Mouse (Mus musculus) adrenal gland, adult 18-20 months (tissue): ENCODE data around the gene Olfr566. TPM values are rescaled to one million over a fixed set of nuclear protein-coding genes. Genes with fewer than 3 reads are reported as not detected.

Experiments used
- DNase-seq, 2 experiments: peaks; one replicate each; pipeline ENCODE4 v3.0.0; 2021 to 2022; ENCODE audit warnings: low spot score in 2 of 2
- long read RNA-seq, 2 experiments: library from polyadenylated mRNA; stranded (forward); transcript quantifications; one replicate each; pipeline ENCODE4 v2.0.0; 2021
- total RNA-seq, 2 experiments: library from RNA; stranded (reverse); gene quantifications; 1 replicate in 1 of 2; 2 replicates in 1 of 2; pipeline ENCODE4 v1.2.3; 2021

Gene Olfr566
- not detected for total RNA-seq
- long read RNA-seq, experiment 1: 0 reads
- long read RNA-seq, experiment 2: 0 reads

- DNase-seq: no peak
Observed at GRCm38 (mm10) chr7:102858665-102859064, at the start of gene Olfr566. Gene Olfr566, minus strand, starts transcription at chr7:102858765.

GRCm38 (mm10) chr7:102890782-102891181 is 32.2 kb upstream of the Olfr566 start, which contains the start of gene Olfr569:
Gene Olfr569, minus strand, starts transcription at chr7:102890882.
- no peak for DNase-seq

GRCm38 (mm10) chr7:102876822-102877221 is 18.3 kb upstream of the Olfr566 start, which contains the start of gene Olfr568:
Gene Olfr568, plus strand, starts transcription at chr7:102877122.
- no peak for DNase-seq

GRCm38 (mm10) chr7:102855807-102856206 is 2.8 kb downstream of the Olfr566 start:
- DNase-seq: no peak

Other genes starting within 250 kb of the Olfr566 start
- gene Olfr553, start 240.5 kb downstream of the Olfr566 start, total RNA-seq: not detected
- not detected for gene Olfr554, start 220.3 kb downstream of the Olfr566 start, total RNA-seq
- not detected for gene Olfr555, start 199.9 kb downstream of the Olfr566 start, total RNA-seq
- gene Olfr556, start 193.9 kb downstream of the Olfr566 start, total RNA-seq: not detected
- gene Trim68, start 171.4 kb downstream of the Olfr566 start, total RNA-seq: 1 to 10 TPM; 7.8 to 9.1 TPM
- not detected for gene Olfr557, start 162.9 kb downstream of the Olfr566 start, total RNA-seq
- gene Olfr558, start 156.6 kb downstream of the Olfr566 start, total RNA-seq: under 1 TPM; 0.36 to 0.45 TPM
- not detected for gene Olfr33, start 139.7 kb downstream of the Olfr566 start, total RNA-seq
- gene Olfr559, start 131.3 kb downstream of the Olfr566 start, total RNA-seq: not detected
- not detected for gene Olfr560, start 99.4 kb downstream of the Olfr566 start, total RNA-seq
- under 1 TPM in 1 of 2 experiments, not detected in 1; 0.22 TPM for gene Olfr78, start 99.3 kb downstream of the Olfr566 start, total RNA-seq
- not detected for gene Olfr561, start 87.5 kb downstream of the Olfr566 start, total RNA-seq
- gene Olfr564, start 55.3 kb downstream of the Olfr566 start, total RNA-seq: not detected
- gene Olfr568, start 18.4 kb upstream of the Olfr566 start, total RNA-seq: not detected
- not detected for gene Olfr569, start 32.1 kb upstream of the Olfr566 start, total RNA-seq
- not detected for gene Olfr570, start 35.8 kb upstream of the Olfr566 start, total RNA-seq
- gene Olfr571, start 58.8 kb upstream of the Olfr566 start, total RNA-seq: not detected
- not detected for gene Olfr572, start 65.6 kb upstream of the Olfr566 start, total RNA-seq
- gene Olfr573-ps1, start 83.8 kb upstream of the Olfr566 start, total RNA-seq: not detected
- gene Olfr574, start 89.7 kb upstream of the Olfr566 start, total RNA-seq: under 1 TPM in 1 of 2 experiments, not detected in 1; 0.38 TPM
- not detected for gene Olfr575, start 100.0 kb upstream of the Olfr566 start, total RNA-seq
- not detected for gene Olfr576, start 103.9 kb upstream of the Olfr566 start, total RNA-seq
- not detected for gene Olfr577, start 117.2 kb upstream of the Olfr566 start, total RNA-seq
- gene Olfr578, start 130.6 kb upstream of the Olfr566 start, total RNA-seq: not detected
- gene Olfr582, start 179.3 kb upstream of the Olfr566 start, total RNA-seq: not detected
- not detected for gene Olfr583, start 192.5 kb upstream of the Olfr566 start, total RNA-seq
- not detected for gene Olfr584, start 223.1 kb upstream of the Olfr566 start, total RNA-seq
- gene Olfr585, start 239.0 kb upstream of the Olfr566 start, total RNA-seq: not detected